Mouse (Mus musculus): ENCODE measurements around the gene Ipo11.

GRCm38 (mm10) chr13:106935871-106936255, 895 bp downstream of the Ipo11 start:
- TF ChIP-seq POLR2A (IDR thresholded peaks at IDR 0.05; ENCODE audit: low read depth, low read length), result no peak
- no peak for TF ChIP-seq CTCF (IDR thresholded peaks at IDR 0.05; ENCODE audit: extremely low read depth, insufficient read depth, insufficient read length, insufficient replicate concordance)

Measured in spleen, adult 2 months (tissue).